ENCODE assay signal across 1 mouse cellular context in the genomic region with DNA sequence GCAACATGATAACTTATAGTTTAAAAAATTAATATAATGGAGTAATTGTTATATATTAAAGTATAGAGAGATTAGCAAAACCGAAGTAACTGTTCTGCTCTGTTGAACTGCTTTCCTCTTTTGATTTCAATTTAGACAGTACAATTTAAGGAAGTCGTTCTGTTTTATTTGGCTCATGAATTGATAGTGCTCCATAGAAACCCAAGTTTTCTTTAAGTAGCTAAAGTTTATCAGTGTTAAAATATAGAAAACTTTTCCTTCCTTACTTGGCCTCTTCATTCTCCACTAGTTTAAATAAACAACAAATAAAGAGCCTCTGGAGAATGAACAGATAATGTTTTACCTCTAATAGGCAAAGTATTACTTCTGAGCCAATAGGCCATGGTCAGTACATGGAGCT.
TF ChIP-seq lines count a peak whose summit lies in the region.

No protein-coding gene starts in this region.

TF ChIP-seq in myocyte, 11 proteins besides CTCF, POLR2A, EP300 and RAD21 (continued from another document):
- no peak for TF ChIP-seq USF1 (IDR thresholded peaks at IDR 0.05; ENCODE audit: low read depth)
- no peak for TF ChIP-seq E2F4 (IDR thresholded peaks at IDR 0.05; ENCODE audit: insufficient read depth)
TF ChIP-seq in myocyte: peak in this region for 0.
